Mouse (Mus musculus) c-Kit-negative CD71-positive TER-119-positive erythroid progenitor cells, embryonic 14.5 days (primary cell): ENCODE measurements around the gene Zfp358.
A peak's percentile ranks its signal among the peaks of the same experiment; 100 is the strongest.

Experiments
- DNase-seq: peaks from one replicate; pipeline ENCODE4 v3.0.0-alpha.2; 2013; ENCODE audit warnings: low read depth, low spot score

Gene Zfp358

GRCm38 (mm10) chr8:3492901-3493844 is at the start of gene Zfp358:
TSS of gene Zfp358 (plus strand) at chr8:3493138.
- no peak for DNase-seq

- no peak for DNase-seq
These were observed 43.7 kb upstream of the Zfp358 start for GRCm38 (mm10) chr8:3449226-3449625.

GRCm38 (mm10) chr8:3450670-3451069 is 42.3 kb upstream of the Zfp358 start:
- DNase-seq, result peak; percentile 25

GRCm38 (mm10) chr8:3451992-3452391 is 40.9 kb upstream of the Zfp358 start:
- no peak for DNase-seq

- no peak for DNase-seq
These were observed 29.7 kb upstream of the Zfp358 start for GRCm38 (mm10) chr8:3463248-3463647.

- no peak for DNase-seq
These were observed 28.6 kb upstream of the Zfp358 start for GRCm38 (mm10) chr8:3464309-3464708.

GRCm38 (mm10) chr8:3467006-3467885 is 25.7 kb upstream of the Zfp358 start, which contains the start of gene Pex11g:
TSS of gene Pex11g (minus strand) at chr8:3467680.
- DNase-seq, result peak; percentile 80

- no peak for DNase-seq
These were observed 24.9 kb upstream of the Zfp358 start for GRCm38 (mm10) chr8:3467886-3468545.

- DNase-seq, result no peak
These were observed 24.1 kb upstream of the Zfp358 start for GRCm38 (mm10) chr8:3468838-3469237.

- DNase-seq, result no peak
These were observed 22.4 kb upstream of the Zfp358 start, which contains the start of gene Tex45 for GRCm38 (mm10) chr8:3470562-3470961. TSS of gene Tex45 (plus strand) at chr8:3470862.

- no peak for DNase-seq
These were observed 17.1 kb upstream of the Zfp358 start for GRCm38 (mm10) chr8:3475715-3476429.

GRCm38 (mm10) chr8:3480221-3480785 is 12.6 kb upstream of the Zfp358 start:
- DNase-seq, result no peak

GRCm38 (mm10) chr8:3481605-3482004 is 11.3 kb upstream of the Zfp358 start:
- no peak for DNase-seq

GRCm38 (mm10) chr8:3482240-3482740 is 10.6 kb upstream of the Zfp358 start:
- no peak for DNase-seq

- DNase-seq, result no peak
These were observed 9.4 kb upstream of the Zfp358 start for GRCm38 (mm10) chr8:3483546-3483945.

GRCm38 (mm10) chr8:3485192-3485591 is 7.7 kb upstream of the Zfp358 start:
- DNase-seq, result no peak

- no peak for DNase-seq
These were observed 889 bp downstream of the Zfp358 start for GRCm38 (mm10) chr8:3493845-3494208.

GRCm38 (mm10) chr8:3495578-3496427 is 2.9 kb downstream of the Zfp358 start:
- DNase-seq, result no peak

GRCm38 (mm10) chr8:3496428-3496748 is 3.5 kb downstream of the Zfp358 start:
- no peak for DNase-seq

- no peak for DNase-seq
These were observed 5.6 kb downstream of the Zfp358 start for GRCm38 (mm10) chr8:3498583-3498982.
